Mouse (Mus musculus) thymus, adult 2 months (tissue): ENCODE measurements around the gene Dab1.

Source experiments
- CTCF ChIP-seq: fragments of 200-500 bp; IDR thresholded peaks from 2 replicates; pipeline ENCODE4 v1.5.1; 2012; ENCODE audit warnings: mild to moderate bottlenecking, control low read depth, low read length, moderate library complexity, borderline replicate concordance; ENCODE audit not compliant: control insufficient read depth, poor library complexity, insufficient read depth; ENCODE audit errors: extremely low read depth
- POLR2A ChIP-seq: fragments of 200-500 bp; IDR thresholded peaks from 2 replicates; pipeline ENCODE4 v1.6.1; 2012; ENCODE audit warnings: mild to moderate bottlenecking, low read length, control low read depth, moderate library complexity; ENCODE audit not compliant: control insufficient read depth, poor library complexity, insufficient read depth; ENCODE audit errors: extremely low read depth

- TF ChIP-seq CTCF (no peak), POLR2A (no peak)
Observed at GRCm38 (mm10) chr4:104714925-104715519, 1095.9 kb downstream of the Dab1 start.
